Mouse (Mus musculus) myocyte (in vitro differentiated cells): ENCODE data around the gene Ski. TPM values are rescaled to one million over a fixed set of nuclear protein-coding genes. Genes with fewer than 3 reads are reported as not detected.
A peak's percentile ranks its signal among the peaks of the same experiment; 100 is the strongest.

Source experiments
- H3K27me3 ChIP-seq: one replicate; pipeline ENCODE4 v1.6.1; 2011; ENCODE audit not compliant: control insufficient read depth, insufficient read depth, insufficient read length
- H3K36me3 ChIP-seq: one replicate; pipeline ENCODE4 v1.6.1; 2011; ENCODE audit not compliant: control insufficient read depth, insufficient read depth
- H3K4me2 ChIP-seq: one replicate; pipeline ENCODE4 v1.6.1; 2011; ENCODE audit warnings: low read depth, control low read depth
- H3K4me3 ChIP-seq: one replicate; pipeline ENCODE4 v1.5.1; 2011; ENCODE audit warnings: mild to moderate bottlenecking, control low read depth, moderate library complexity
- H3K79me2 ChIP-seq: one replicate; pipeline ENCODE4 v1.6.1; 2011; ENCODE audit not compliant: control insufficient read depth, insufficient read depth
- H3ac ChIP-seq: one replicate; pipeline ENCODE4 v1.6.1; 2011; ENCODE audit not compliant: control insufficient read depth, insufficient read length
- CEBPB ChIP-seq: IDR thresholded peaks from 2 replicates; pipeline ENCODE4 v1.6.1; 2011; ENCODE audit warnings: mild to moderate bottlenecking, moderate library complexity; ENCODE audit not compliant: poor library complexity, insufficient read depth, severe bottlenecking
- E2F4 ChIP-seq: IDR thresholded peaks from one replicate; pipeline ENCODE4 v1.6.1; 2011; ENCODE audit warnings: mild to moderate bottlenecking, control low read depth, moderate library complexity; ENCODE audit not compliant: insufficient read depth
- MAX ChIP-seq: IDR thresholded peaks from one replicate; pipeline ENCODE4 v1.6.1; 2011; ENCODE audit warnings: low read depth, mild to moderate bottlenecking, control low read depth
- MYOD1 ChIP-seq, 3 experiments: IDR thresholded peaks; one replicate each; pipeline ENCODE4 v1.6.1; 2011; ENCODE audit warnings: control low read depth in 2 of 3, low read depth in 2 of 3, mild to moderate bottlenecking in 2 of 3, moderate library complexity in 1 of 3; ENCODE audit not compliant: insufficient read length in 2 of 3, control insufficient read depth in 1 of 3
- MYOG ChIP-seq, 3 experiments: IDR thresholded peaks; one replicate each; pipeline ENCODE4 v1.6.1; 2011; ENCODE audit warnings: control low read depth in 2 of 3, low read depth in 2 of 3, mild to moderate bottlenecking in 2 of 3; ENCODE audit not compliant: insufficient read length in 2 of 3, control insufficient read depth in 1 of 3, insufficient read depth in 1 of 3
- POLR2A ChIP-seq: IDR thresholded peaks from one replicate; pipeline ENCODE4 v1.6.1; 2011; ENCODE audit warnings: low read depth, mild to moderate bottlenecking, control low read depth, moderate library complexity; ENCODE audit not compliant: insufficient read length
- POLR2AphosphoS2 ChIP-seq: IDR thresholded peaks from one replicate; pipeline ENCODE4 v1.6.1; 2011; ENCODE audit warnings: low read depth, control low read depth; ENCODE audit not compliant: insufficient read length
- REST ChIP-seq: IDR thresholded peaks from one replicate; pipeline ENCODE4 v1.6.1; 2011; ENCODE audit warnings: mild to moderate bottlenecking, control low read depth, moderate library complexity; ENCODE audit not compliant: insufficient read depth, insufficient read length
- SRF ChIP-seq: IDR thresholded peaks from one replicate; pipeline ENCODE4 v1.6.1; 2011; ENCODE audit warnings: low read depth; ENCODE audit not compliant: control insufficient read depth, insufficient read length
- TCF12 ChIP-seq: IDR thresholded peaks from one replicate; pipeline ENCODE4 v1.6.1; 2011; ENCODE audit warnings: mild to moderate bottlenecking, control low read depth; ENCODE audit not compliant: poor library complexity, insufficient read depth, severe bottlenecking
- TCF3 ChIP-seq: IDR thresholded peaks from one replicate; pipeline ENCODE4 v1.6.1; 2011; ENCODE audit warnings: low read depth, control low read depth; ENCODE audit not compliant: insufficient read length
- USF1 ChIP-seq: IDR thresholded peaks from one replicate; pipeline ENCODE4 v1.6.1; 2011; ENCODE audit warnings: low read depth, mild to moderate bottlenecking, control low read depth, moderate library complexity
- polyA plus RNA-seq: library from polyadenylated mRNA; unstranded; fragments of >200 nt; fragmentation: generic; extraction: Trizol; gene quantifications from one replicate; pipeline ENCODE4 v1.2.1, GENCODE M21; 2012; ENCODE audit warnings: missing spikeins

Gene Ski
- polyA plus RNA-seq, 1 experiment = 54.5 TPM

DNA sequence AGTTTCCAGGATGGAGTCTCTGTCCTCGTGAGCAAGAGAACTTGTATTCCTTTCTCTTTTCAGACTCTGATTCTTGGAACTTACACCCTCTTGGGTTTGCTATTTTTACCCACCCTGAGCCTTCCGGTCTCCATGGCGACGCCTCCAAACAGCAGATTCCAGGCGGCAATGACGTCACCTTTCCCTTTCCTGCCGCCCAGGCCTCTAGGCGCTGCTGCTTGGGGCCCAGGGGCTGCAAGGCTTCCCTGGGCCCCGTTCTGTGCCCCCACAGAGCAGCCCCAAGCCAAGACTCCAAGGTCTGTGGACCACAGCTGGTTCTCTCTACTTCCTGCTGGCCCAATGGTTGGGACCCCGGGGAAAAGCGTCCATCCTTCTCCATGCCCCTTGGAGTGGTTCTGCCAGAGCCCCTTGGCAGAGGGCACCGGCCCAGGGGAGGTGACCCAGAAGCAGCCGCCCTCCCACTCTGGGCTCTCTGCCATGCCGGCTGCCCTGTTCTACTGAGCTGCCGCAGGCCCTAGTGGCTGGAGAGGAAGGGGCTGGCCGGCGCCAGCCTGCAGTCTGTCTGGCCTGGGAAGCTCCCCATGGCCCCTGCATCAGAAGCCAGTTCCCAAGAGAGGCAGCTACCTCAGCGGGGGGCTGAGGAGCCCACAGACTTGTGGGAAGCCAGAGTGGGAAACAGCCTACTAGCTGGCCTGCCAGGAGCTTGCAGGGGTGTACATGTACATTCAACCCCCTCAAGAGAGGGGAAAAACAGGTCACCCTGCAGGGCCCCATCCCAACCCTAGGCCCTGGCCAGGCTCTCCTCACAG is 13.1 kb upstream of the Ski start:
- TF ChIP-seq POLR2A (peak; percentile 19), USF1 (no peak)

GRCm38 (mm10) chr4:155234371-155235310 is 12.2 kb upstream of the Ski start:
- no peak for TF ChIP-seq POLR2A
- no peak for TF ChIP-seq SRF
- peak in 2 of 3 experiments; percentile 68 to 69 for TF ChIP-seq MYOG (IDR thresholded peaks at IDR 0.05; ENCODE audit: control insufficient read depth in 1 of 3, insufficient read depth in 1 of 3, insufficient read length in 2 of 3, low read depth in 2 of 3)
- no peak for TF ChIP-seq POLR2AphosphoS2
- TF ChIP-seq TCF3 = no peak
- no peak for TF ChIP-seq REST
- TF ChIP-seq MYOD1 (IDR thresholded peaks at IDR 0.05; ENCODE audit: control insufficient read depth in 1 of 3, insufficient read length in 2 of 3, low read depth in 2 of 3) = peak in 1 of 3 experiments; percentile 42
- no peak for TF ChIP-seq MAX
- TF ChIP-seq CEBPB = no peak
- no peak for TF ChIP-seq E2F4
- TF ChIP-seq TCF12 = no peak
- TF ChIP-seq USF1 = no peak
- H3K36me3 ChIP-seq = no peaks in the 10 kb centered on the region
- no peak overlapping the region for H3ac ChIP-seq
- H3K4me2 ChIP-seq = peak overlapping the region; percentile 91
- peak overlapping the region; percentile 7 for H3K4me3 ChIP-seq
- no peaks in the 10 kb centered on the region for H3K79me2 ChIP-seq
- H3K27me3 ChIP-seq = no peaks in the 10 kb centered on the region

More for the DNA sequence above, 13.1 kb upstream of the Ski start:
- Histone ChIP-seq H3K4me2 (peak overlapping the region; percentile 91), H3ac (no peak overlapping the region), H3K4me3 (peak overlapping the region; percentile 7), H3K36me3 (no peaks in the 10 kb centered on the region), H3K79me2 (no peaks in the 10 kb centered on the region), H3K27me3 (no peaks in the 10 kb centered on the region)

DNA sequence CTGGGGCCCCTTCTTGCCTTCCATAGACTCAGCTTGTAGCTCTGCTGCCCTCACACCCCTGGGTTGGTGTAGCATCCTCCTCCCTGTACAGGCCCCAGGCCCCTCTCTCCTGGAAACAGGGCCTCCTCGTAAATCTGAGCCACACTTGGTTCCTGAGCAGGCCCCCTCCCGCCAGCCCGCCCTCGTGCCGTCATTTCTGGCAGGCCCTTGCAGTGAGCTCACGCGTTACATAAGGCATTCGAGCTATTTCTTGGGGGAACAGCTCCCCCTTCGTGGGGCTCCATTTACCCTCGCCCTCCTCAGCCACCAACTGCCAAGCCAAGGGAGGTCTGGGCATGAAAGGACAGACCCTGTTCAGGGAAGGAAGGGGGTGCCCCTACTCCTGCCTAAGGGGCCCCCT is 11.5 kb upstream of the Ski start:
- Histone ChIP-seq H3K36me3 (no peaks in the 10 kb centered on the region), H3K4me3 (no peak overlapping the region), H3K4me2 (no peak overlapping the region), H3K79me2 (no peaks in the 10 kb centered on the region), H3K27me3 (no peaks in the 10 kb centered on the region), H3ac (no peak overlapping the region)
- TF ChIP-seq SRF (no peak), TCF12 (no peak), TCF3 (no peak), POLR2A (no peak), MAX (no peak), USF1 (no peak), REST (no peak), MYOD1 (IDR thresholded peaks at IDR 0.05; ENCODE audit: control insufficient read depth in 1 of 3, insufficient read length in 2 of 3, low read depth in 2 of 3) (no peak)

DNA sequence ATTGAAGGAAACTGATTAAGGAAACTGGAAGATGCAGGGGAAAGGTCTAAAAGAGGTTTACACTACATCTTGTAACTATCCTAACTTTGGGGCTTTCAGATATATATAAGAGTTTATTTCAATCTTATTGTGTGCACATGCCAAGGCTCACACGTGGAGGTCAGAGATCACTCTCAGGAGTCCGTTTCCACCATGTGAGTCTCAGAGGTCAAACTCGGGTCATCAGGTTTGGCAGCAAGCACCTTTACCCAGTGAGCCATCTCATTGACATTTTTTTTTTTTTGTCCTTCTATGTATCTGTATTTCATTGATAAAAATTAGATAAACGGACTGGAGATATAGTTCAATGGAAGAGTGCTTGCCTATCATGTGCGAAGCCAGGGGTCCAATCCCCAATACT is 6.1 kb upstream of the Ski start:
- Histone ChIP-seq H3K79me2 (no peaks in the 10 kb centered on the region), H3ac (no peak overlapping the region), H3K36me3 (no peaks in the 10 kb centered on the region), H3K27me3 (no peaks in the 10 kb centered on the region), H3K4me2 (no peak overlapping the region), H3K4me3 (no peak overlapping the region)
- TF ChIP-seq REST = no peak
- no peak for TF ChIP-seq SRF
- TF ChIP-seq MYOD1 (IDR thresholded peaks at IDR 0.05; ENCODE audit: control insufficient read depth in 1 of 3, insufficient read length in 2 of 3, low read depth in 2 of 3) = no peak

- Histone ChIP-seq H3K36me3 (no peaks in the 10 kb centered on the region), H3K27me3 (no peaks in the 10 kb centered on the region), H3K4me2 (no peak overlapping the region), H3K4me3 (no peak overlapping the region), H3ac (no peak overlapping the region), H3K79me2 (no peaks in the 10 kb centered on the region)
- TF ChIP-seq POLR2AphosphoS2 (no peak), MYOG (IDR thresholded peaks at IDR 0.05; ENCODE audit: control insufficient read depth in 1 of 3, insufficient read depth in 1 of 3, insufficient read length in 2 of 3, low read depth in 2 of 3) (no peak), MYOD1 (IDR thresholded peaks at IDR 0.05; ENCODE audit: control insufficient read depth in 1 of 3, insufficient read length in 2 of 3, low read depth in 2 of 3) (no peak), MAX (no peak), POLR2A (no peak), TCF3 (no peak), SRF (no peak), USF1 (no peak), TCF12 (no peak), CEBPB (no peak), REST (no peak), E2F4 (no peak)
Measured at GRCm38 (mm10) chr4:155227986-155228385, 5.6 kb upstream of the Ski start.
